Mouse (Mus musculus) brain, embryonic 18.5 days (tissue): ENCODE results near the gene D8Ertd738e.
"Not testable (repeated sequence)": the region's sequence is repeated elsewhere in the genome, so short reads cannot be mapped to it uniquely, and the experiment has no call there.

Source experiments
- DNase-seq: peaks from one replicate; pipeline ENCODE4 v3.0.0-alpha.2; 2012; ENCODE audit warnings: low read depth, low spot score

Gene D8Ertd738e

DNA sequence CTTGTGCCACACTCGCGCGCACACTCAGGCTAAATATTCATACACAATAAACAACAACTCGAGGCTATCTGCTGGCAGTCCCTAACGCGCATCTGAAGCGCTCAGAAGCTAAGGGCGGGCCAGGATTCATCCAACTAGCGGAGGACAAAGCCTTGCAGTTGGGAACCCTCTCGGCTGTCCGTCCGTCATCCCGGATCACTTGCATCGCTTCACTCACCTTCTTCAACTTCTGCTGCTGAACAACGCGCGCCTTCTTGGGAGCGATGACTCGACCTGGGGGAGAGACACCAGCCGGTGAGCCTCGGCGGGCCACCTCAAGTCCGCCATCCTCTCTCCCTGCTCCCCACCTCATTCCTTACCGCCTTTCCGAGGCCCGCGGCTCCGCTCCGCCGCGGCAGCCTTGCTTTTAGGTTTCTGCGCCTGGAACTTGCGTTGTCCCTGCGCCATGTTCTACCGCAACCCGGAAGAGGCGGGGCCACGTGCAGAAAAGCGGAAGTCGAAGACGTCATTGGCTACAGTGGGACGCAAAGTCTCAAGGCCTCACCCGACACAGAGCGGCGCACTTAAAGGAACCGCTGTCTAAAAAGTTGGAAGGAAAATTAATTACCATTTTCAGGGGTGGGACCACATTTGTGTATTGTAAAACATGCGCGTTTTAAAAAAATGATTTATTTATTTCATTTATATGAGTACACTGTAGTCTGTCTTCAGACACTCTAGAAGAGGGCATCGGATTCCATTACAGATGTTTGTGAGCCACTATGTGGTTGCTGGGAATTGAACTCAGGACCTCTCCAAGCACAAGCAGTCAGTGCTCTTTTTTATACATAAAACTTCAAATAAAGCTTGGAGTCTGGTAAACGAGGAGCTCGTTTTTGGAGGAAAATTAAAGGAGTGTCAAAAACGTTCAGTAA lies at the start of gene D8Ertd738e:
TSS of gene D8Ertd738e (minus strand) at position 463 of the 914 bp plus-strand sequence.
- peak; percentile 83 for DNase-seq

DNA sequence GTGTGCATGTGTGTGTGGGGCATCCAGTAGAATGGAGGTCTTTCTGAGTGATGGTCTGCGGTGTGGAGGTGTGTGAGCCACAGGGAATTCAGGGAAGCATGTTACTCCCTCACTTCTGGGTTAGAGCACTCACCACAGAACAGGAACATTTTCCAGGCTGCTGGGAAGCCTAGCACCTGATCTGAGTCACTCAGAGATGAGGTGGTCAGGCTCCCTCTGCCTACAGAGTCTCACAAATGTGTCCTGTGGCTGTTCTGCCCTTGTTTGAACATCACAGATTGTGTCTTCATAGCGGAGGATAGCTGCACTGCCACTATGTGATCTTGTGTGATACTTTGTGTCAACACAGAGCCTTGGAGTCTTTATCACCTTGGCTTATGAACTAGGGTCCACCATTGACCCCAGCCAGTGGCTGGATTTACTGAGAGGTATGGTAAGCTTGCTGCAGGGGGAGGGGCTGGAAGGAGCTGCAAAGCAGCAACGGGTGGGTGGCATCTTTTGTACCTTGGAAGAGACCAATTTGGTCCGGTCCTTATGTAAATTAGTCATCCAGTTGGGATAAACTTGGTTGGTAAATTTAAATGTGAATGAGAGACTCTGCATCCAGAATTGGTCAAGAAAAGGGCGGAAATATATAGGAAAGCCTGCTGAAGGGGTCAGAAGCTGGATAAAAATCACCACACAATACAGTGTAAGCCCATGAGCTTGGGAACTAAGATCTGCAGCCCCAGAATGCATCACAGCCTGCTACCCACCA lies 47.7 kb upstream of the D8Ertd738e start:
- no peak for DNase-seq

DNA sequence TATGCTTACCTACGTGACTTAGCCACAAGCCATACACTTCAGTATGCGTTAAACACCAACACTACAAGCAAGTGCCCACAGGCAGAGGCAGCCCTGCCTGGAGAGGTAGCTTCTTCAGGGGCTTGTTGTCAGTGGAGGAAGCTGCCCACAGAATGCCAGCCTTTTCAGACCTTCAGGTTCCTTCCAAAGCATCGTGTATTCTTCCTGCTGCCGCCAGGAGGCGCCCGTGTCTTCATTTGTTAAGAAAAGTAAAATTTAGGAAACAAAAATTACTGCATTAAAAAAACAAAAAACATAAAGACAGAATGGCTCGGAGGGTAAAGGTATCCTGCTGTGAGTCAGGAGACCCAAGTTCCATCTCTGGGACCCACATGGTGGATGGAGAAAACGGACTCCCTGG lies 42.2 kb upstream of the D8Ertd738e start:
- DNase-seq, result peak; percentile 14

DNA sequence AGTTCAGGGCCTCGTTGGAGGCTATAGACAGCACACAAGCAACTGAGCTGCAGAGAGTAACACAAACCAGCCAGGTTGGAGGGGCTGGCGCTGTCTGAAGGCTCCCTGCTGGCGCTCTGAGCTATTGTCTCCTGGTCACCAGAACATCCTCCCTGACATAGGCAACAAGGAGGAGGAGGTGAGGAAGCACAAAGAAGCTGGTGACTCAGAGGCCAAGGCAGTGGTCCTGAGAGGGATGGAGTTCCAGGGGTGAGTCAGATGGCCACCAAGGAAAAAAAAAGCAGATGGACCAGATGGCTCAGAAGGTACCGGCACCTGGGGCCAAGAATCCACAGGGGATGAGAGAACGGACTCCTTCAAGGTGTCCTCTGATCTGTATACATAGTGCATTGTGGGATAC lies 41.6 kb upstream of the D8Ertd738e start:
- DNase-seq, result no peak

DNA sequence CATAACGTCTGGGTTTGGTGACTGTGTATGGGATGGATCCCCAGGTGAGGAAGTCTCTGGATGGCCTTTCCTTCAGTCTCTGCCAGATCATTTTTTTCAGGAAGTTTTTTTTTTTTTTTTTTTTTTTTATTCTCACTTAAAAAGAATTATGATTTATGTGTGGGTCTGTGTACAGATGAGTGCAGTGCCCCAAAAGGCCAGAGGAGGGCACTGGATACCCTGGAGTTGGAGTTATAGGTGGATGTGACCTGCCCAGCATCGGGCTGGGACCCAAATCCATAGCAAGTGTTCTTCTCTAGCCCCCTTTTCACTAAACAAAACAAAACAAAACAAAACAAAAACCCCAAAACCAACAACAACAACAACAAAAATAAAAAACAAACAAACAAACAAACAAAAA lies 39.4 kb upstream of the D8Ertd738e start:
- DNase-seq, result no peak

GRCm38 (mm10) chr8:84285665-84286064 lies 36.1 kb upstream of the D8Ertd738e start:
- not testable (repeated sequence) for DNase-seq

DNA sequence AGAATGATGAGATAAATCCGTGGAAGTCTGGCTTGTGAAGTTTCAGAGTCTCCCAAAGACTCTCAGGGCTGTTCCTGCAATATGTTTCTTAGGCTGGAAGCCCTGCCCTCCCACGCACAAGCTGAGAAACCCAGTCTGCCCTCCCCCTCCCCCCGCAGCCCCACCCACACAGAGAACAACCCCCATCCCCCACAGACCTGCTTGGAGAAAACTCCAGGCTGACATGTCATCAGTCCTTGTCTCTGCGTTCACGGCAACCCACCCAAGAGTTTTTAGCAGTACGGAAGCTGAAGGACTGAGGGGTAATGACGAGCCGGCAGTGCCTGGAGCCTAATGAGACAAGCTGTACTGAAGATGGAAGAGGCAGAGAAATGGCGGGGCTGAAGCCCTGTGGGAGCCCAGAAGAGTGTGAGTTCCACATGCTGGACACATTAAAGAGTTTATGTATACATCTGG lies 35.1 kb upstream of the D8Ertd738e start:
- no peak for DNase-seq

DNA sequence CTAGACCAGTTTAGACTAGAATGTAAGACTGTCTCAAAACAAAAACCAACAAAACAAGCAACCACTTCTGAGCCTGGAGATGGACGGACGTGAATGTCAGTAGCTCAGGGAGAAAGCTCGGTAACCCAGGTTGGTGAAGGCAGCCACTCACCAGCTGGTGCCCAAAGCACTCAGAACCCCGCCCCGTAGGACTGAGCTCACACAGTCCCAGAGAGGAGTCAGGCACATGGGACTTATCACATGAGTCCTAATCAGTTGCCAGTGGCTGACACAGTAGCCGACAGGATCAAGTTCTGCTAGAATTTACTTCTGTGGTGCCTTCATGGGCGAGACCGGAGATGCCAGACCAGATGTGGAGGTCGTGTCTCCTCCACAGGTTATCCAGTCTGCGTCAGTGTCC lies 31.3 kb upstream of the D8Ertd738e start:
- no peak for DNase-seq

DNA sequence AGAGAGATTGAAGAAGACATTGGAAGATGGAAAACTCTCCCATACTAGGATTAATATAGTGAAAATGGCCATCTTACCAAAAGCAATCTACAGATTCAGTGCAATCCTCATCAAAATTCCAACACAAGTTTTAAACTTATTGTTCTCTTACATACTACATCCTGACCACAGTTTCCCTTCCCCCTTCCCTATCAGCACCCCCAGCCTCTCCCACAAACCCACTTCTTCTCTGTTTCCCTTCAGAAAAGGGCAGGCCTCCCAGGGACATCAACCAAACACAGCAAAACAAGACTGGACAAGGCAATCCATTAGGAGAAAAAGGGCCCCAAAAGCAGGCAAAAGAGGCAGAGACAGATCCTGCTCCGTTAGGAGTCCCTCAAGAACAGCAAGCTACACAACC lies 26.9 kb upstream of the D8Ertd738e start:
- DNase-seq, result no peak

DNA sequence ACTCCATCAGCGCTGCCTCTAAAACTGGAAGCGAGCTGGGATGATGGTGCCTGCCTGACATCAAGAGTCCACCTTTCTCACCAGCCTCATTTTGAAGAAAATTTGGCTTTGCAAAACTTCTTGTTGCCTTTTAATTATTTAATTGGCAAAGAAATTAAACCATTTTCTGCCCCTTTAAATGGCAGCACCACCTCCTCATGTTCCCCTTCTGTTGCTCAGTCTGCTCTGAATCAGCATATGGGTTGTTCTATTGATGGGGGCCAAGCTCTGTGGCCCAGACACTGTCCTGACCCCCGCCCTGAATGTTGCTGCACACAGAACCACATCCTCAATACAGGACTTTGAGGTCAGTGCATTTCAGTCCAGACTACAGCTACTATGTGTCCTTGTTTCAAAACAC lies 24.4 kb upstream of the D8Ertd738e start:
- no peak for DNase-seq

- DNase-seq, result no peak
Measured at GRCm38 (mm10) chr8:84272302-84272701, 22.8 kb upstream of the D8Ertd738e start.

- DNase-seq, result peak; percentile 100
Measured at GRCm38 (mm10) chr8:84269950-84270773, 20.6 kb upstream of the D8Ertd738e start, which contains the start of gene Ccdc130. TSS of gene Ccdc130 (minus strand) at chr8:84270380.

DNA sequence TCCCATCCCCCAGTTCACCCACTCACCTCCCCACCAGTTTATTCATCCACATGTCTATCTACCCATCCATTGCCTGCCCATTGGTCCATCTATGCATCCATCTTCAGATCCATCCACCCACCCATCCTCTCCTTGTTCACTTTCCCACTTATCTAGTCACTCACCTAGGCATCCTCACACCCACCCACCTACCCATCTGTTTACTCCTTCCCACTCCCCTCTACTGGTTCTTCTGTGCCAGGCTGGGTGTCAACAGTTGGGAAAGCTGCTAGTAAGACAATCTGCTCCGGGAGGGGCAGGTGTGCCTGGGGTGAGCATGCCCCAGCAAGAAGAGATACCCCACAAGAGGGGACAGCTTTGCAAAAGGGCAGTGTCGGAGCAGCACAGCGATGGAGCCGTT lies 11.6 kb upstream of the D8Ertd738e start:
- no peak for DNase-seq

DNA sequence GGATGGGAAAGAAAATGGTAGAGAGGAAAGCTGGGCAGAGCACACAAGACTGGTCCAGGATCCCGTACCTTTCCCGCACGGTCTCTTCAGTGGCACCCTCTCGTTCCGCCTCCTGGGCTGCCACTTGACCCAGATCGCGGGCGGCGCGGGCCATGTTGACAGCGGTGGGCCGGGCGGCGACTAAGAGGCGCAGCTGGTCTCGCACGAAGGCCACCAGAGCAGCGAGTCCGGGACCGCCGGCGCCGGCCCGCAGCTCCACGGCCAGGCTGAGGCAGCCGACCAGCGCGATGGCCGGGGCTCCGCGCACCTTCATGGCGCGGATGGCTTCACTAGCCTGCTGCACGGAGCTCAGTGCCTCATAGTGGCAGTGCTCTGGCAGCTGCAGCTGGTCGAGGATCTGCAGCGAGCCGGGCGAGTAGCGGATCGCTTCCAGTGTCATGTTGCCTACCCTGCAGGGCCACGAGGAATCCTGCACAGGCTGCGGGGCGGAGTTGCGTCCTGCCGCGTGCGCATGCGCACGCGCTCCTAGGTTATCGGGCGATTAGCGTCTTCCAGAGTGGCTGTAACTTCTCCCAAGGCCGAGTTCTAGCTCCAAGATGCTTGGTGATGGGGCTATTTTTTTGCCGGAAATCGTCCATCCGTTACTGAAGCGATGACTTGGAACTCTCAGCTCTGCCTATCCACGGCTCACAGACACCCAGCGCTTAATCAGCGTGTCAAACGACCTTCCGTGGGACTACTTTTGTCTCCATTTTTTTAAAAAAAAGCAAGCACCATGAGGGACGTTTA lies 7.5 kb upstream of the D8Ertd738e start, which contains the start of gene Mri1:
TSS of gene Mri1 (minus strand) at position 505 of the 789 bp plus-strand sequence.
- peak; percentile 79 for DNase-seq

DNA sequence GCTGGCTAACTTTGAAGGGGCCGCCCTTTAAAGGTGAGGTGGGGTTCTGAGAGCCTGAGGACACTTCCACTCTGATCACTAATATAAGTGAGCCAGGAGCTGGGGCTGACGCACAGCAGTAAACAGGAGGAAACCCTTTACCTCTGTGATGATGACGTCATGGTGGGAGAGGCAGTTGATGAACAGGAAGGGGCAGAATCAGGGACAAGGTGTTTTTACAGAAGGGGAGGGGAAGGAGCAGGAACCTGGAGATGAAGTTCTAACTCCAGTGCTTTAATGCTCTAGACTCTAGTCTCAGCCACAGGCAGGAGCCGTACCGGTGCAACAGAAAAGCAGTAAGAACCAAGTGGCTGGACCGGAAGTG lies 6.9 kb upstream of the D8Ertd738e start:
- no peak for DNase-seq

DNA sequence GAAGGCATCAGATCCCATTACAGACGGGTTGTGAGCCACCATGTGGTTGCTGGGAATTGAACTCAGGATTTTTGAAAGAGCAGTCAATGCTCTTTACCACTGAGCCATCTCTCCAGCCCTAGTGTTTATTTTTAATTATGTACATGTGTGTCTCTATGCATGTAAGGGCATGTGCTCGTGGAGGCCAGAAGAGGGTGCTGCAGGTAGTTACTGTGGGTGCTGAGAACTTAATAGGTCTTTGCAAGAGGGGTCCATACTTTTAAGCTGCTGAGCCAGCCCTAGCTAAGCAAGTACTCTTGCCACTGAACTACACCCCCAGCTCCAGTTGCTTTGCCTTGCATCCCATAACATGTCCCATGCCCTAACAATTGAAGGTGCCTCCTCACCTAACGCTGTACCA lies 6.3 kb upstream of the D8Ertd738e start:
- no peak for DNase-seq

GRCm38 (mm10) chr8:84241821-84242220 lies 7.7 kb downstream of the D8Ertd738e start:
- no peak for DNase-seq

DNA sequence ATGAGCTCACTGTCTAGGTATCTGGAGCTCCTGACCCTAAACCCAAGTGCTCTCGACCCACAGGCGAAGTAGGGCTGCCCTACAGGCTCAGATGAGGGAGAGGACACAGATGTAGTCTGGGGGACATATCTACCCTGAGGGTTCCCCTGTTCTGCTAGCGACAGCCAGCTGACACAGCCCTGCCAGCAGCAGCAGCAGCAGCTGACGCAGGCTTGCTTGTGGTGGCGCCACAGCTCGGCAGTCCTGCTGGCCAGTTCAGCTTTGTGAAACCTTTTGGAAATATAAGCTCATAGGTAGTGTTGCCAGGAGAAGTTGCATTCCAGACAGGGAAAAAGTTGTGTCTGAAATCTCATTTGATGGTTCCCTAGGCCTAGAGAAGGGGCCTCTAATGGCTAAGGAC lies 8.4 kb downstream of the D8Ertd738e start:
- DNase-seq, result no peak

DNA sequence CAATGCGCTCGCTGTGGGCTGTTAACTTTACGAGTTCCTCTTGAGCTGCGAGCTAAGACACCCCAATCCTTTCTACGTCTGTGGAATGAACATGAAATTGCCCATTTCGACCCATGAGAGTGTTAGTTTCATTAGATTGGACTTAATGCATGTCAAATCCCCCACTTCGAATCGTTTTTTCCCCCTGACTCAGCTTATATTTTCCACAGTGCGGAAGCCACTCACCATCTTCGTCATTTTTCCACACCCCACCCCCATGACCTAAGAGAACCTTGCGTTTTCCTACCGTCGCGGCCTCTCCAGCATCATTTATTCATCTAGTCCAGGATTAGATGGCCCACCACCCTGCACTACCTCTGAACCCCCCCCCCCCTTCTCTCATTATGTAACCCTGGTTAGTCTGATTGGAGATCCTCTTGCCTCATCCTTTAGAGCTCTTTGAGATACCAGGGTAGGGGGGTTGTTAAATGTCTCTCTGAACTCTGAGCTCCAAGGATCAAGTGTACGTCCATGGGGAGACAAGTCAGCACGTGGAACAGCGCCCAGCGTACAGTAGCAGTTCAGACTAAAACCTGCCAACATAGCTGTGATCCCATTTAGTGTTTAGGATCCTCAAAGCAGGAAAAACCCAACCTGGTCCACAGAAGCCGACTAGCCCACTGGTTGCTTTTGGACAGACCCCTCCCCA lies 11.8 kb downstream of the D8Ertd738e start:
- no peak for DNase-seq

GRCm38 (mm10) chr8:84236998-84237473 lies 12.5 kb downstream of the D8Ertd738e start, which contains the start of gene Zswim4:
TSS of gene Zswim4 (minus strand) at chr8:84237055.
- DNase-seq, result peak; percentile 99
